Mouse (Mus musculus): ENCODE measurements at regions not wholly inside any gene's neighbourhood (a gene's known extent, or its start where the extent isn't known, plus 50 kb on each side); places are given as distances from the start of the nearest gene placed in this dataset.

DNA sequence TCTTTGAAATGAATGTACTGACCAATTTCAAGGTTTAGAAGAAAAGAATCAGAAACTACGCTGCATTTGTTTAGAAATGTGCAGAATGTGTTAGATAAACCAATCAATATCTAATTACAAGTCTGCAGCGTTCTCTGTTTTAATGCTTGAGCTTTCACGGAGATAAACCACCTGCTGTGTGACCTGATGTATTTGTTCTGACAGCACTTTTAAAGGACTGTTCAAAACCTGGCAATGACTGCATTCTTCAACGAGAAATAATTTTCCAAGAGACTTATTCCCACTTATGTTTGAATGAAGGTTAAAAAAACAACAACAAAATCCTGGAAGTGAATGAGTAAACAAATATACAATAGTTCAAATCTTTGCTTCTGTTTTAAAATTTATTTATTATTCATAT lies 628.1 kb upstream of the Pcdh20 start:
- Histone ChIP-seq H3K27me3 (replicated peaks; ENCODE audit: control insufficient read depth, insufficient read depth, low read length) (no peaks in the 10 kb centered on the region), H3K4me2 (replicated peaks; ENCODE audit: low read depth) (no peak overlapping the region), H3K36me3 (ENCODE audit: control insufficient read depth, insufficient read depth) (no peaks in the 10 kb centered on the region), H3K4me1 (replicated peaks; ENCODE audit: control insufficient read depth, insufficient read depth, low read length) (no peaks in the 10 kb centered on the region), H3K9me3 (ENCODE audit: control insufficient read depth) (no peaks in the 10 kb centered on the region), H3K9ac (ENCODE audit: low read depth, low read length) (no peak overlapping the region), H3K27ac (ENCODE audit: low read depth, low read length) (no peak overlapping the region), H3K4me3 (ENCODE audit: low read depth, low read length) (no peak overlapping the region)
- no peak for ATAC-seq
- TF ChIP-seq CTCF (IDR thresholded peaks at IDR 0.05; ENCODE audit: low read depth), result no peak
- WGBS, result 36% methylated on average over 4 of the region's 4 CpGs

DNA sequence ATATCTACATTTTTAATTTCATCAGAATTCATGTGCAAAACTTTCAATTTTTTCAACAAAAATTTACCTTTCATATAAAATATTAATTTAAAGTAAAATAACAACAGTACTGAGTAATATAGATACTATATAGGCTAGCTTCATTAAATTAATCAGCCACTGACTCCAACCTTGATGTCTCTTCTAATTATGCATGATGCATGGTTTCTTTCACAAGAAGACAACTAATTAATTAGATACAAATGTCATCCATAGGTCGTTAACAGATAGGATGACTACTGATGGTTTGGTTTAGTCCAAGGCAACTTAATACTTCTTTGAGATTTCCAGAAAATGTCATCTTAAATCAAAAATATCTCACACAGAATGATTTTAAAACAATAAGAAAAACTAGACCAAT lies 618.5 kb upstream of the Pcdh20 start:
- H3K27ac ChIP-seq (ENCODE audit: low read depth, low read length), result no peak overlapping the region
- 79% methylated on average over 1 of the region's 1 CpGs for WGBS
- no peak overlapping the region for H3K9ac ChIP-seq (ENCODE audit: low read depth, low read length)
- no peak overlapping the region for H3K4me3 ChIP-seq (ENCODE audit: low read depth, low read length)
- no peak for TF ChIP-seq CTCF (IDR thresholded peaks at IDR 0.05; ENCODE audit: low read depth)
- H3K27me3 ChIP-seq (replicated peaks; ENCODE audit: control insufficient read depth, insufficient read depth, low read length), result no peaks in the 10 kb centered on the region
- H3K36me3 ChIP-seq (ENCODE audit: control insufficient read depth, insufficient read depth), result no peaks in the 10 kb centered on the region
- no peaks in the 10 kb centered on the region for H3K4me1 ChIP-seq (replicated peaks; ENCODE audit: control insufficient read depth, insufficient read depth, low read length)
- no peaks in the 10 kb centered on the region for H3K9me3 ChIP-seq (ENCODE audit: control insufficient read depth)
- no peak overlapping the region for H3K4me2 ChIP-seq (replicated peaks; ENCODE audit: low read depth)
- no peak for ATAC-seq

DNA sequence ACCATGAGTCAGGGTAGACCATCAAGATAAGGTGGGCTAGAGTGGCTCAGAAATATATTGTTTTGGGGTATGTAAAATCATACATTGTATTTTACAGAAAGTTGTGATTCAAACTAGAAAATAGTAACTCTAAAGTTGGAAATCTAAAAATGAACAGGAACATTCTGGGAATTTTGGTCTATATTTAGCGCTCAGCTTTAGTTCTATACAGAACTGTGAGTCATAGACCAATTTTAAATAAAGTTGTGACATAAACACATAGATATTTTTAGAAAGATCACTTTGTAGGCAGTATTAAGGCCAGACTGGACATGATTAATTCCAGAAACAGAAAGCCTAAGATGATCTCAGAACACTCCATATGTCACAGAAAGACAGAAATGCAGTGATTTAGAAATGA lies 604.8 kb upstream of the Pcdh20 start:
- ATAC-seq, result no peak
- H3K36me3 ChIP-seq (ENCODE audit: control insufficient read depth, insufficient read depth), result no peaks in the 10 kb centered on the region
- H3K4me1 ChIP-seq (replicated peaks; ENCODE audit: control insufficient read depth, insufficient read depth, low read length), result no peaks in the 10 kb centered on the region
- TF ChIP-seq CTCF (IDR thresholded peaks at IDR 0.05; ENCODE audit: low read depth), result no peak
- WGBS, result 91% methylated on average over 1 of the region's 1 CpGs
- H3K27ac ChIP-seq (ENCODE audit: low read depth, low read length), result no peak overlapping the region
- H3K4me2 ChIP-seq (replicated peaks; ENCODE audit: low read depth), result no peak overlapping the region
- H3K27me3 ChIP-seq (replicated peaks; ENCODE audit: control insufficient read depth, insufficient read depth, low read length), result no peaks in the 10 kb centered on the region
- no peak overlapping the region for H3K4me3 ChIP-seq (ENCODE audit: low read depth, low read length)
- H3K9me3 ChIP-seq (ENCODE audit: control insufficient read depth), result no peaks in the 10 kb centered on the region
- H3K9ac ChIP-seq (ENCODE audit: low read depth, low read length), result no peak overlapping the region

- no peak for ATAC-seq
- Histone ChIP-seq H3K4me2 (replicated peaks; ENCODE audit: low read depth) (no peak overlapping the region), H3K27ac (ENCODE audit: low read depth, low read length) (no peak overlapping the region), H3K9me3 (ENCODE audit: control insufficient read depth) (no peaks in the 10 kb centered on the region), H3K27me3 (replicated peaks; ENCODE audit: control insufficient read depth, insufficient read depth, low read length) (no peaks in the 10 kb centered on the region), H3K9ac (ENCODE audit: low read depth, low read length) (no peak overlapping the region), H3K4me1 (replicated peaks; ENCODE audit: control insufficient read depth, insufficient read depth, low read length) (no peaks in the 10 kb centered on the region), H3K4me3 (ENCODE audit: low read depth, low read length) (no peak overlapping the region), H3K36me3 (ENCODE audit: control insufficient read depth, insufficient read depth) (no peaks in the 10 kb centered on the region)
- TF ChIP-seq CTCF (IDR thresholded peaks at IDR 0.05; ENCODE audit: low read depth), result no peak
- 33% methylated on average over 1 of the region's 1 CpGs for WGBS
Observed at GRCm38 (mm10) chr14:89063971-89064370, 592.8 kb upstream of the Pcdh20 start.

- Histone ChIP-seq H3K9me3 (ENCODE audit: control insufficient read depth) (no peaks in the 10 kb centered on the region), H3K27ac (ENCODE audit: low read depth, low read length) (no peak overlapping the region), H3K4me3 (ENCODE audit: low read depth, low read length) (no peak overlapping the region), H3K4me1 (replicated peaks; ENCODE audit: control insufficient read depth, insufficient read depth, low read length) (no peaks in the 10 kb centered on the region), H3K9ac (ENCODE audit: low read depth, low read length) (no peak overlapping the region), H3K36me3 (ENCODE audit: control insufficient read depth, insufficient read depth) (no peaks in the 10 kb centered on the region), H3K4me2 (replicated peaks; ENCODE audit: low read depth) (no peak overlapping the region), H3K27me3 (replicated peaks; ENCODE audit: control insufficient read depth, insufficient read depth, low read length) (no peaks in the 10 kb centered on the region)
- TF ChIP-seq CTCF (IDR thresholded peaks at IDR 0.05; ENCODE audit: low read depth), result no peak
- WGBS, result 81% methylated on average over 5 of the region's 5 CpGs
- no peak for ATAC-seq
Observed at GRCm38 (mm10) chr14:89062583-89063436, 591.6 kb upstream of the Pcdh20 start.

GRCm38 (mm10) chr14:89061319-89061718 lies 590.1 kb upstream of the Pcdh20 start:
- Histone ChIP-seq H3K4me2 (replicated peaks; ENCODE audit: low read depth) (no peak overlapping the region), H3K27me3 (replicated peaks; ENCODE audit: control insufficient read depth, insufficient read depth, low read length) (no peaks in the 10 kb centered on the region), H3K4me1 (replicated peaks; ENCODE audit: control insufficient read depth, insufficient read depth, low read length) (no peaks in the 10 kb centered on the region), H3K36me3 (ENCODE audit: control insufficient read depth, insufficient read depth) (no peaks in the 10 kb centered on the region), H3K4me3 (ENCODE audit: low read depth, low read length) (no peak overlapping the region), H3K9ac (ENCODE audit: low read depth, low read length) (no peak overlapping the region), H3K9me3 (ENCODE audit: control insufficient read depth) (no peaks in the 10 kb centered on the region), H3K27ac (ENCODE audit: low read depth, low read length) (no peak overlapping the region)
- ATAC-seq, result no peak
- 68% methylated on average over 1 of the region's 1 CpGs for WGBS
- TF ChIP-seq CTCF (IDR thresholded peaks at IDR 0.05; ENCODE audit: low read depth), result no peak

Data from intestine, postnatal 0 days (tissue).